Mouse (Mus musculus) limb, embryonic 14.5 days (tissue): ENCODE data around the gene Gata2. TPM values are rescaled to one million over a fixed set of nuclear protein-coding genes. Genes with fewer than 3 reads are reported as not detected.
A peak's percentile ranks its signal among the peaks of the same experiment; 100 is the strongest.

Experiments
- ATAC-seq: fragments of 200-750 bp; cut with Nextera tagmentation; 2 replicates; pipeline ENCODE4 v1.8.0; 2017; ENCODE audit warnings: low read depth, moderate number of reproducible peaks, moderate TSS enrichment; ENCODE audit not compliant: low FRiP score
- DNase-seq: peaks from one replicate; pipeline ENCODE4 v3.0.0-alpha.2; 2015; ENCODE audit warnings: low spot score
- H3K27ac ChIP-seq: fragments of 300-500 bp; sonication (generic); replicated peaks from 2 replicates; pipeline ENCODE4 v1.5.1; 2014; ENCODE audit warnings: low read depth, mild to moderate bottlenecking, low read length, moderate library complexity, mixed read lengths
- H3K27me3 ChIP-seq: fragments of 300-500 bp; sonication (generic); 2 replicates; pipeline ENCODE4 v1.6.1; 2014; ENCODE audit warnings: low read length, mixed read lengths; ENCODE audit not compliant: control insufficient read depth, insufficient read depth
- H3K36me3 ChIP-seq: fragments of 300-500 bp; sonication (generic); 2 replicates; pipeline ENCODE4 v1.6.1; 2014; ENCODE audit warnings: mild to moderate bottlenecking, low read length, moderate library complexity, mixed read lengths; ENCODE audit not compliant: control insufficient read depth, insufficient read depth
- H3K4me1 ChIP-seq: fragments of 300-500 bp; sonication (generic); 2 replicates; pipeline ENCODE4 v1.6.1; 2014; ENCODE audit warnings: antibody characterized with exemption, low read length, mixed read lengths; ENCODE audit not compliant: control insufficient read depth, insufficient read depth
- H3K4me2 ChIP-seq: fragments of 300-500 bp; sonication (generic); replicated peaks from 2 replicates; pipeline ENCODE4 v1.6.1; 2014; ENCODE audit warnings: low read depth, mild to moderate bottlenecking, low read length, moderate library complexity; ENCODE audit not compliant: severe bottlenecking
- H3K4me3 ChIP-seq: fragments of 300-500 bp; sonication (generic); replicated peaks from 2 replicates; pipeline ENCODE4 v1.5.1; 2014; ENCODE audit warnings: low read length
- H3K9ac ChIP-seq: fragments of 300-500 bp; sonication (generic); 2 replicates; pipeline ENCODE4 v1.6.1; 2014; ENCODE audit warnings: mild to moderate bottlenecking, low read depth, low read length, moderate library complexity; ENCODE audit not compliant: severe bottlenecking
- H3K9me3 ChIP-seq: fragments of 300-500 bp; sonication (generic); 2 replicates; pipeline ENCODE4 v1.6.1; 2016; ENCODE audit warnings: low read length; ENCODE audit not compliant: control insufficient read depth
- POLR2A ChIP-seq: fragments of 200-500 bp; IDR thresholded peaks from 2 replicates; pipeline ENCODE4 v1.8.0; 2012; ENCODE audit warnings: inconsistent platforms, mild to moderate bottlenecking, moderate library complexity, borderline replicate concordance; ENCODE audit not compliant: insufficient read depth, insufficient read length; ENCODE audit errors: extremely low read depth
- WGBS: fragments of 180-500 bp; shearing (Covaris S2); extraction: QIAGEN DNeasy Blood & Tissue Kit; methylation state at CpG from one replicate; pipeline ENCODE4 v1.1.7; 2014; 5-methylcytosine and 5-hydroxymethylcytosine counted together
- polyA plus RNA-seq, 2 experiments: library from polyadenylated mRNA; depleted of rRNA in 1 of 2; stranded (reverse) in 1 of 2; unstranded in 1 of 2; fragments of >200 nt; fragmentation: Nextera tagmentation in 1 of 2; extraction: Ambion mirVana in 1 of 2; gene quantifications; 2 replicates each; pipeline versions ENCODE4 v1.2.1 to v1.2.3; 2012 to 2014

The Gata2 gene
- polyA plus RNA-seq, 2 experiments = 15.7 to 19.3 TPM

- ATAC-seq (no peak), DNase-seq (no peak)
- H3K4me1 ChIP-seq = peaks cover 24% of the 10 kb centered on the region
- no peaks in the 10 kb centered on the region for H3K36me3 ChIP-seq
- peaks cover 99% of the 10 kb centered on the region for H3K27me3 ChIP-seq
- TF ChIP-seq POLR2A = no peak
- peak overlapping the region; percentile 45 for H3K4me3 ChIP-seq
- no peak overlapping the region for H3K27ac ChIP-seq
- WGBS = 2% methylated on average over 39 of the region's 39 CpGs
- H3K4me2 ChIP-seq = peak overlapping the region; percentile 64
- H3K9me3 ChIP-seq = no peaks in the 10 kb centered on the region
- 0 out of 2 replicates have a peak overlapping the region, but pooled peaks have one; percentile 1 for H3K9ac ChIP-seq
Measured at GRCm38 (mm10) chr6:88199001-88199717, 5.5 kb downstream of the Gata2 start.

GRCm38 (mm10) chr6:88199718-88200692 is 6.3 kb downstream of the Gata2 start:
- Histone ChIP-seq H3K4me2 (peak overlapping the region; percentile 64), H3K9me3 (no peaks in the 10 kb centered on the region), H3K36me3 (no peaks in the 10 kb centered on the region), H3K4me1 (peaks cover 22% of the 10 kb centered on the region), H3K4me3 (peak overlapping the region; percentile 45), H3K27me3 (peaks cover 100% of the 10 kb centered on the region), H3K27ac (no peak overlapping the region), H3K9ac (0 out of 2 replicates have a peak overlapping the region, but pooled peaks have one; percentile 1)
- ATAC-seq = no peak
- 4% methylated on average over 46 of the region's 50 CpGs for WGBS
- TF ChIP-seq POLR2A = no peak
- no peak for DNase-seq

GRCm38 (mm10) chr6:88200693-88201609 is 7.3 kb downstream of the Gata2 start:
- Histone ChIP-seq H3K9me3 (no peaks in the 10 kb centered on the region), H3K4me3 (no peak overlapping the region; the same call in 1 of the 2 replicates), H3K4me2 (no peak overlapping the region), H3K27me3 (peaks cover 99% of the 10 kb centered on the region), H3K4me1 (peaks cover 22% of the 10 kb centered on the region), H3K36me3 (no peaks in the 10 kb centered on the region), H3K9ac (no peak overlapping the region), H3K27ac (no peak overlapping the region)
- DNase-seq (no peak), ATAC-seq (no peak)
- TF ChIP-seq POLR2A = no peak
- WGBS = 11% methylated on average over 20 of the region's 20 CpGs

- 16% methylated on average over 15 of the region's 15 CpGs for whole genome bisulfite sequencing
- Histone ChIP-seq H3K4me1 (peaks cover 17% of the 10 kb centered on the region; the same call in 1 of the 2 replicates), H3K9ac (no peak overlapping the region), H3K36me3 (no peaks in the 10 kb centered on the region), H3K9me3 (no peaks in the 10 kb centered on the region), H3K27ac (no peak overlapping the region), H3K4me3 (no peak overlapping the region), H3K27me3 (peaks cover 95% of the 10 kb centered on the region), H3K4me2 (no peak overlapping the region)
- TF ChIP-seq POLR2A = no peak
- DNase-seq (no peak), ATAC-seq (no peak)
Measured at GRCm38 (mm10) chr6:88201926-88202700, 8.4 kb downstream of the Gata2 start.
